Mouse (Mus musculus): ENCODE measurements around the gene Resp18.
A peak's percentile ranks its signal among the peaks of the same experiment; 100 is the strongest.

The Resp18 gene

DNA sequence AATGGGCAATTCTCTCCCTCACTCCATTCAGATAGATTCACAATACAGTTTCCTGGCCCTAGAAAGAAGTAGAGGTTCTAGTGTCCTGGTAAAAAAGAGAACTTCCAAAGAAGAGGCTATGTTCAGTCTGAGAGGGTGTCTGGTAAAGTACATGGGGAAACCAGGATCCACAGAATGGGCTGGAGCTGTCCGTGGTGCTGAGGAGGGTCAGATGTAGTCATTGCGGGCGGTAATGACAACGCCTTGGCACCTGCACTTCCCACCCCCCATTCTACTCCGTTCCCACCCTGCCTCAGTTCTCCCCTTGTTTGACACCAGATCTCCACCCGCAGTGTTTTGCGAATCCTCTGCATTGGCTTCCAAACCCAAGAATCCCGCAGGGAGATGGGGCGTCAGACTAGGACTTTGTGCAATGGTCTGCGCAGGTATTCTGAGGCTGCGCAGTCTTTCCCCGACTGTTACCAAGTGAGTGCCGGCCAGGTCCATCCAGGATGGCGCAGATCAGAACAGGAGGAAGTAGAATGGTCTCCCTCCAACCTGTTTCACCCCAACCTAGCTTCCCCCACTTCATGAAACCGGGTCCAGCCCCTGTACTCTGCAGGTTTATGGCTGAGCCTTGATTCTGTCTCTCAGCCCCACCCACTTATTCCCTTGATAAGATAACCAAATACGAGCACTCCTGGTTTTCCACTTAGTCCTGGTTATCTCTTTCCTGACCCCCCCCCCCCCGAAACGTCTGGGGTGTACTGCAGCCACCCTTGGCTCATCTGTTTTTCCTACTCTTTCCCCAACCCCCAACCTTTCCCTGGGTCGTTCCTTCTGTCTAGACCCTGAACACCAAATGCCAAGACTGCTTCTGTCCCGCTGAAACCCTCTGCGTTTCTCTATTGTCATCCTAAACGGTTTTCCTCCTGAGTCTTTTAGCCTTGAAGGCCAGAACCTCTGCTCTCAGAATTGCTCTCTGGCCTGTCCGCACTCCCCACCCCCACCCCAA, 723 bp downstream of the Resp18 start:
- DNase-seq (ENCODE audit: low spot score in 2 of 2): peak in 1 of 2 experiments; percentile 42

DNA sequence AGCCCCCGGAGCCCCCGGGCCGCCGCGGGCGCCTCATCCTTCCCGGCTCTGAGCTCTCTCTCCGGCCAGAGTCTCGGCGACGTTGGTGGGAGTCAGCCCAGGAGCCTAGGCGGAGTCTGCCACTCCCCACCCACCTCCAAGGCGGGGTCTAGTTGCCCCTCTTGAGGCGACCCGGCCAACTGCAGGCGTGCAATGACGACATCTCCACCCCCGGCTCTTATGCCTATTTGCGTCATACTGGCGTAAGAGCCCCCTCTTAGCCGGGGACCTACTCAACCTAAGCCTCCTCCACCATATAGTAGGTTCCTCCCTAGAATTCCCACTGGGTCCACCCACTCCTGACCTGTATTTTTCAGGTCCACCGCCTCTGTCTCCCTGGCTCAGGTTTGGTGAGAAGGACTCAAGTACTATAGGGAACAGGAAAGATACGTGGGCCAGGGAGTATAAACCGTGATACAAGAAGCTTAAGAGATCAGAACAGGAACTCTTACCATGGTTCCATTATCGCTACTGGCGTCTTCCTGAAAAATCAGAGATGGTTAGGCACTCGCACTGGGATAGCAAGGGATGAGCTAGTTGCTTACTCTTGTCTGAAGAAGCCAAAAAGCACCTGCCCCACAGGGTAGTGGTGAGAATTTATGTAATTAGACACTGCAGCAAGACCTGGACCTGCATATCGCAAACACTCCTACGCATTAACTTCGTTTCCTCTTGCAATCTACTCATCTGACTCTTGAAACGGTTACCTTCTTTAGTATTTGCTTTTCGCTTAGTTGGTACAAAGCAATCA, 13.9 kb downstream of the Resp18 start, which contains the start of gene Ptprn:
TSS of gene Ptprn (minus strand) at position 412 of the 790 bp plus-strand sequence.
- DNase-seq (ENCODE audit: low spot score in 2 of 2): no peak

DNA sequence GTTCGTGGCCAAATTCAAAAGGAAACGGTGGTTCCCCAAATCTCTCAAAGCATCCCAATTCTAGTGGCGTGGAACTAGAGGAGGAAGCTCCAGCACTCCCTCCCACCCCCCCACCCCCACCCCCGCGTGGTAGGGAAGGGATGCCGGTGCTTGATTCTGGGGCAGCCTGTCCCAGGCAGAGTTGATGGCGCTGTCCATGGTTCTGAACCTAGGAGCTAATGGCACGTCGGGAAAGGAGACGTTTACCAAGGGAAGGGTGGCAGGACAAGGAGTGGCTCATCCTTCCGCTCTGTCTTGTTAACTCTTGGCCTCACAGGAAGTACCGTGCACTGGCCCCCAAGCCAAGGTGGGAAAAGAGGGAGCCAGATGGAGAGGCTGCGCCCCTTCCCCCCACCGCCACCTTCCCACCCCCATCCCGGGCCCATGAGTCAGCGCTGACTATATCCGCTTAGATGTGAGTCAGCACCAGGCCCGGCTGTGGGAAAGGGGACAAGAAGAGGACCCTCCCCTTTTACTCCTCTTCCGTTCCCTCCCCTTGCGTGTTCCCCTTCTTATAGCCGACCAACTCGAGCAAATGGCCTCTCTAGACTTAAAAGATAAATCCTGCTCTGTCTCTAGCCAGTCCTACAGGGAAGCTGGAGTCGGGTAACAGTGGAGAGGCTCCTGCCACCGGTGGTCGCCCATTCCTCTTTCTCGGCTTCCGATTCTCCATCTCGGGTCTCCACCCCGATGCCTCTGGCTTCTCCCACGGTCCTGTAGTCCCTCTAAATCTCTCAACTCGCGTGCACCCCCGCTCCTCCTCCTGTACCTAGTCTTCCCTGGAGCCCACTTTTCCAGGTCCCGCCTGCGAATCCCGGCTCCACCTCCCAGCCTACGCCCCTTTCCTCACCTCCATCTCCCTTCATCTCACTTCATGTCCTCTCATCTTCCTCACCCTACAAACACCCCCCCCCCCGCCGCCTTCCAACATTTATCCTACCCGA, 15.0 kb downstream of the Resp18 start:
- DNase-seq (ENCODE audit: low spot score in 2 of 2): no peak

GRCm38 (mm10) chr1:75261278-75261677, 16.9 kb downstream of the Resp18 start:
- DNase-seq (ENCODE audit: low spot score in 2 of 2): no peak

GRCm38 (mm10) chr1:75255516-75256046, 22.6 kb downstream of the Resp18 start:
- DNase-seq (ENCODE audit: low spot score in 2 of 2): no peak

DNA sequence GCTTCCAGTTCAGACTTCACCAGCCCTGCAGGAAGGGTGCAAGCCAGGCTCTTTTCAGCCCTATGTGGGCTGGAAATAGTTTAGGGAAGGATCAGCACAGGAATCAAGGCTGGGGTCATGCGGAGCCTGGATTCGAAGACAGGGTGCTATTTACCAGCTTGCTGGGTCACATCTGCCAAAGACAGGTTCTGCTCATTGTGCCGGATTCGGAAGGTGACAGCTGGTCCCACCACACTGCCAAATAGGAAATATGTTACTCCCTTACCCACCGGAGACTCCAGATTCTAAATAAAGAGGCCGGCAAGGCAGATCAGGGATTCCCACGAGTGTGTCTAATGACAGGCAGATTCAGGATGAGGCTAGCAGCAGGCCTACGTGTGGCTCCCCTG, 23.6 kb downstream of the Resp18 start:
- DNase-seq (ENCODE audit: low spot score in 2 of 2): no peak

- DNase-seq (ENCODE audit: low spot score in 2 of 2): peak; percentile 49 to 85
Observed at GRCm38 (mm10) chr1:75253849-75254624, 24.2 kb downstream of the Resp18 start.

GRCm38 (mm10) chr1:75253029-75253428, 25.2 kb downstream of the Resp18 start:
- no peak for DNase-seq (ENCODE audit: low spot score in 2 of 2)

DNA sequence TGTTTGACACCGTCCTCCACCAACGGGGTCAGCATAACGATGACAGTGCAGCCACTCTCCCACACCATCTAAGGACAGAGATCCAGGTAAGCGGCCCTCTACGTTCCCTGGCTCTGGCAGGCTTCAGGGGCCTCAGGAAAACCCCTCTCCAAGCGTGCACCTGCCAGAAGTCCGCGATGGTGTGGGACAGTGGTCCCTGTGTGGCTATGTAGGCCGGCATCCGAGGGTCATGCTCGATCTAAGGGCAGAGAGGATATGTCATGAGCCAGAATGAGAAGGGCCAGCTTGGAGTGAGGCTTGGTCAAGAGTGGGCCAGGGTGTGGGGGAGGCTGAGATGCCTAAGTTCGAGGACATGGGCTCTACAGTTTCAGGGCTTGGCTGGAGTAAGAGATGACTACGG, 25.9 kb downstream of the Resp18 start:
- DNase-seq (ENCODE audit: low spot score in 2 of 2): no peak

- DNase-seq (ENCODE audit: low spot score in 2 of 2): peak; percentile 74 to 81
Observed at GRCm38 (mm10) chr1:75251112-75251970, 26.9 kb downstream of the Resp18 start.

DNA sequence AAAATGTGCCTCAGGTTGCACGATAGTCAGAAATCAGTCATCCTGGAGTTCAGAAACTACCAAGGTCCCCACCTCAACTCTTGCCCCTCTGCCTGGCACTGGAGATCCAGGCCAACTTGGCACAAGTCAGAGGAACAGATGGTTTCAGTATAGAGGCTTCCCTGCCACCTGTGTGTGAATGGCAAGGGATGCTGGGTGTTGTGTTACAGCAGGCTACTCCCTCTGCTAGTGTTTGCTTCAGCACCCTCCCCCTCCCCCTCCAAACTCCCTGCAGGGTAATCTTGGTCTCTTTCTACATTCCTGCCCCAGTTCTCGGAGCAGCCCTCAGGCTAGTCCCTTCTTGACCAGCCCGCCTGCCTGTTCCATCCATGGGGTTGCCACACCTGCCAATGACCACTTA, 27.7 kb downstream of the Resp18 start:
- no peak for DNase-seq (ENCODE audit: low spot score in 2 of 2)

DNA sequence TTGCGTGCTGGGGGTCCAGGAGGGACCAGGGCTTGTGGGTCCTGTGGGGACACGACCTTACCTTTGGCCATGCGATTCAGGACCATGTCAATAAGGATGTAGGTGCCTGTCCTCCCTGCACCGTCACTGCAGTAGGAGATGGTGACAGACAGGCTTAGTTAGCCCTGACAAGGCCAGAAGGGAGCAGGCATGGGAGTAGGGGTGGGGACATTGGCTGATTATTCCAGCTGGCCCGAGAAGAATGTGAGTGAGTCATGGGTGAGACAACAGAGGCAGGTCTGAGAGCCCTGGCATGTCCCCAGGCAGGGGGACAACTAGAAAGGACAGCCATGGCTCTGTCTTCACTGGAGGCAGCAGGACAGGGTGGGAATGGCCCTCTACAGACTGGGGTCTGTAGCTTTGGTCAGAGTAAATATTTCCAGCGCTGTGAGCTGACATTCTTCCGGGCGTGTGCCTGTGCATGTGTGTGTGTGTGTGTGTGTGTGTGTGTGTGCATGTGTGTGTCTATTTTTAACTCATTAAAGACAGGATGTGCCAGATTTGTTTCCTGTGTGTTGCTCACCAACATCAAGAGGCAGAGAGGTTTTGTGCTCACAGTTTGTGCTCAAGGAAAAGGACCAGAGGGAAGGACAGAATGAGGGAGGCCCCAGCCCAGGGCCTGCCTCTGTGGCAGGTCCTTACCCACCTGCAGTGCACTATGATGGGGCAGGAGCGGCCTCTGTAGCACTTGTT, 30.0 kb downstream of the Resp18 start:
- peak in 1 of 2 experiments; percentile 65 for DNase-seq (ENCODE audit: low spot score in 2 of 2)

DNA sequence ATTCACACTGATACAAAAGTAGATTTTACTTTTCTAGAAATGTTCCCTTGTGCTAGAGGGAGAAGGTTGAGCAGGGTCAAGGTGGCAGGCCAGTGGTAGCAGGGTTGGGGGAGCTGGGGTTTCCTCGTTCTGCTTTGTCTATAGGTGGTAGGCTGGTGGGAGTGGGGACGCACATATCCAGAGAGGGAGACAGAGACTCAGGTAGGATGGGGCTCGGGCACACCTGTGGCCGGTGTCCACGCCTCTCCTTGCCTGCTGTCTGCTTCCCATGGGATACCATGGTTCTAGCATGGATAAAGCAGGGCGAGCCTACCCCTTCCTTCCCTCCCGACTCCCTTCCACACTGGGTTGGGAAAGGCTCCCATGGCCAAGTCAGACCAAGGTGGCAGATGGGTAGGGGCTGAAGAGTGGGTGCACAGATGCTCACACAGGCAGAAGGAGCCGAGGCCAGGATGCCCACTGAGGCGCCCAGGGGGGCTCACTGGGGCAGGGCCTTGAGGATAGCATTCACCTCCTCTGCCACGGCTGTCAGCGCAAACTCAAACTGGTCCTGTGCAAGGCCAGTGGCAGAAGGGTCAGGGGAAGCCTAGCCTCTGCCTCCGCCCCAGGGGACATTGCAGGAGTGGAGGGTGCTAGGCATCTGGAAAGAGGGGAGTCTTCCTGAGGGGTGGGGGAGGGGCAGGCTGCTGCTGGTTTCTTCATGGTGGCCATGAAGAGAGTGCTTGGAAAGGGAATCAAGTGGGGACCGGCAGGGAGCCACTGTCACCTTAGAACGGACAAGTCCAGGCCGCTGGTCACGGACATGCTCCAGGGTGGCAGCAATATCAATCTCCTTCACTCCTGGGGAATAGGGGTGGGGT, 30.9 kb downstream of the Resp18 start:
- no peak for DNase-seq (ENCODE audit: low spot score in 2 of 2)

GRCm38 (mm10) chr1:75244836-75245235, 33.4 kb downstream of the Resp18 start:
- no peak for DNase-seq (ENCODE audit: low spot score in 2 of 2)

DNA sequence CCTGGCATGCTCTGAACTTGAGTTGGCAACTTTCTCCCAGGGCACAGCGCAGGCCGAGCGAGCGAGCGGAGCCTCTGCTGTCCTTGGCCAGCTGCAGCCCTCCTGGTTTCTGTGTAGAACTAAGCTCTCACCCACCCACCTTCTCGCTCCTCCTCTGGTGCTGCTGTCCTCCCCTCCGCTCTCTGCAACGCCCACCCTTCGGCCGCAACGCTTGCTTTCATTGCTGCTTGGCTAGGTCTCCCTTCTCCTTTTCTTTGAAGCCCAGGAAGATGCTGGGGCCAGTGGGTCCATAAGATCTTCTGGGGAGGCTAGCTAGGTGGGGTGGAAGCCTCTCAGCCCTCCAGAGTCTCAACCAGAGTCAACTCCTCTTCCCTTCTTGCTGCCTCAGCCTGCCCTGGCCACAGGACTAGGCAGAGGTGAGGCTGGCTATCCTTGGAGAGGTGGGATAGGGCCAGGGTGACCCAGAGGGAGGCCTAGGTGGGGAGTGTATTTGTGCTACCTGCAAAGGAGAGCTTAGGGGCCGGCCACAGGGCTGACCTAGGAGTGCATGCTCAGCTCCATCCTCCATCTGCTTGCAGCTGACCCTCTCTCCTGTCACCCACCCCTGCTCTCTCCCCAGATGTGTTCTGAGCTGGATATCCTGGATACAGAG, 33.9 kb downstream of the Resp18 start:
- no peak for DNase-seq (ENCODE audit: low spot score in 2 of 2)

DNA sequence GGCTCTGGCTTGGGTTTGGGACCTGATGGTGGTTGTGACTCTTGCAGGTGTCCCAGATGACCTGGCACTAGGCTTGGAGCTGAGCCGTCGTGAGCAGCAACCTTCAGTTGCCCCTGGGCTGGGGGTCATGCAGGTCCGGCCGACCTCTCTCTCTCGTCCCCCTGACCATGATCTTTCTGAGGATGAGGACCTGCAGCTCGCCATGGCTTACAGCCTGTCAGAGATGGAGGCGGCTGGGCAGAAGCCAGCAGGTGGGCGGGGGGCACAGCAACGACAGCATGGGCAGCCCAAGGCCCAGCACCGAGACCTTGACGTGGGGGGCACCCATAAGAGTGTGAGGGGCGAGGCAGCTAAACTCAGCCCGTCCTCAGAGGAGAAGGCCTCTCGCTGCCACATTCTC, 34.8 kb downstream of the Resp18 start:
- no peak for DNase-seq (ENCODE audit: low spot score in 2 of 2)

GRCm38 (mm10) chr1:75239591-75239990, 38.6 kb downstream of the Resp18 start:
- DNase-seq (ENCODE audit: low spot score in 2 of 2): no peak
